Mouse (Mus musculus) CH12.LX (cell line): ENCODE data around the gene Ciz1. TPM values are rescaled to one million over a fixed set of nuclear protein-coding genes. Genes with fewer than 3 reads are reported as not detected.

Source experiments
- DNase-seq: peaks from one replicate; pipeline ENCODE4 v3.0.0-alpha.2; 2013; ENCODE audit errors: extremely low read depth
- H3K27ac ChIP-seq: 2 replicates; pipeline ENCODE4 v1.5.1; 2012; ENCODE audit warnings: low read depth, mild to moderate bottlenecking, control low read depth, moderate library complexity; ENCODE audit not compliant: insufficient read depth
- H3K27me3 ChIP-seq: replicated peaks from 2 replicates; pipeline ENCODE3; 2012; ENCODE audit warnings: inconsistent platforms
- H3K36me3 ChIP-seq, 2 experiments: replicated peaks in 1 of 2; 2 replicates each; pipeline versions ENCODE3 to v1.6.1; 2012; ENCODE audit warnings: inconsistent platforms in 1 of 2, low read length in 1 of 2, mild to moderate bottlenecking in 1 of 2, mixed read lengths in 1 of 2, moderate library complexity in 1 of 2; ENCODE audit not compliant: control insufficient read depth in 1 of 2, insufficient read depth in 1 of 2
- H3K4me1 ChIP-seq, 2 experiments: 2 replicates each; pipeline ENCODE4 v1.6.1; 2012; ENCODE audit warnings: inconsistent platforms in 1 of 2, moderate library complexity in 1 of 2; ENCODE audit not compliant: insufficient read depth in 2 of 2, control insufficient read depth in 1 of 2
- H3K4me2 ChIP-seq: 2 replicates; pipeline ENCODE4 v1.6.1; 2012; ENCODE audit warnings: low read depth, mild to moderate bottlenecking, control low read depth; ENCODE audit not compliant: poor library complexity, insufficient read depth, severe bottlenecking
- H3K4me3 ChIP-seq, 3 experiments: fragments of 150-350 bp in 1 of 3; sonication (generic) in 1 of 3; replicated peaks in 1 of 3; 2 replicates each; pipeline versions ENCODE3 to v1.5.1; 2011 to 2012; ENCODE audit warnings: low read depth in 2 of 3, low read length in 2 of 3, mild to moderate bottlenecking in 2 of 3, moderate library complexity in 2 of 3, control low read depth in 1 of 3, improper control_type of control experiment in 1 of 3, inconsistent platforms in 1 of 3, mixed read lengths in 1 of 3; ENCODE audit not compliant: poor library complexity in 1 of 3
- H3K79me2 ChIP-seq: replicated peaks from 2 replicates; pipeline ENCODE4 v1.6.1; 2012; ENCODE audit warnings: mild to moderate bottlenecking, moderate library complexity; ENCODE audit not compliant: control insufficient read depth, poor library complexity, insufficient read depth, severe bottlenecking; ENCODE audit errors: extremely low read depth
- H3K9ac ChIP-seq: 2 replicates; pipeline ENCODE4 v1.6.1; 2012; ENCODE audit warnings: low read depth, mild to moderate bottlenecking, control low read depth, moderate library complexity; ENCODE audit not compliant: insufficient read depth
- H3K9me3 ChIP-seq: replicated peaks from 2 replicates; pipeline ENCODE3; 2012; ENCODE audit warnings: low read length, inconsistent platforms, mixed read lengths
- CHD2 ChIP-seq: IDR thresholded peaks from 2 replicates; pipeline ENCODE4 v1.6.1; 2011; ENCODE audit warnings: low read length, improper control_type of control experiment
- HCFC1 ChIP-seq: IDR thresholded peaks from 2 replicates; pipeline ENCODE4 v1.6.1; 2012; ENCODE audit warnings: low read depth, mild to moderate bottlenecking, inconsistent platforms, low read length, improper control_type of control experiment
- JUN ChIP-seq: IDR thresholded peaks from 2 replicates; pipeline ENCODE4 v1.6.1; 2011; ENCODE audit warnings: low read depth, mild to moderate bottlenecking, low read length, improper control_type of control experiment, moderate library complexity; ENCODE audit not compliant: insufficient read depth
- MAX ChIP-seq: IDR thresholded peaks from 2 replicates; pipeline ENCODE4 v1.6.1; 2011; ENCODE audit warnings: low read length, improper control_type of control experiment
- MEF2A ChIP-seq: IDR thresholded peaks from 2 replicates; pipeline ENCODE4 v1.6.1; 2014; ENCODE audit warnings: low read depth, mild to moderate bottlenecking, inconsistent platforms, low read length, improper control_type of control experiment, borderline replicate concordance
- MXI1 ChIP-seq: IDR thresholded peaks from 2 replicates; pipeline ENCODE4 v1.6.1; 2011; ENCODE audit warnings: mild to moderate bottlenecking, low read depth, low read length, improper control_type of control experiment
- MYC ChIP-seq: IDR thresholded peaks from 2 replicates; pipeline ENCODE4 v1.6.1; 2011; ENCODE audit warnings: low read depth, mild to moderate bottlenecking, improper control_type of control experiment, low read length
- NELFE ChIP-seq: IDR thresholded peaks from 2 replicates; pipeline ENCODE4 v1.6.1; 2011; ENCODE audit warnings: low read depth, low read length, improper control_type of control experiment
- POLR2A ChIP-seq: IDR thresholded peaks from 2 replicates; pipeline ENCODE4 v1.6.1; 2011; ENCODE audit warnings: low read depth, mild to moderate bottlenecking, improper control_type of control experiment, low read length
- SIN3A ChIP-seq: IDR thresholded peaks from 2 replicates; pipeline ENCODE4 v1.6.1; 2012; ENCODE audit warnings: low read length, improper control_type of control experiment, inconsistent platforms
- SMC3 ChIP-seq: IDR thresholded peaks from 2 replicates; pipeline ENCODE4 v1.6.1; 2011; ENCODE audit warnings: low read depth, low read length, improper control_type of control experiment
- TBP ChIP-seq: conservative IDR thresholded peaks from 2 replicates; pipeline ENCODE4 v1.6.1; 2011; ENCODE audit warnings: low read depth, low read length, improper control_type of control experiment
- USF1 ChIP-seq: IDR thresholded peaks from 2 replicates; pipeline ENCODE4 v1.6.1; 2014; ENCODE audit warnings: low read depth, mild to moderate bottlenecking, inconsistent platforms, low read length, improper control_type of control experiment
- ZC3H11A ChIP-seq: IDR thresholded peaks from 2 replicates; pipeline ENCODE4 v1.6.1; 2012; ENCODE audit warnings: low read depth, mild to moderate bottlenecking, inconsistent platforms, low read length, improper control_type of control experiment
- ZNF384 ChIP-seq: IDR thresholded peaks from 2 replicates; pipeline ENCODE4 v1.6.1; 2012; ENCODE audit warnings: low read depth, low read length, improper control_type of control experiment, inconsistent platforms
- dilution Hi-C: fragments of 300-500 bp; cut with MboI; formaldehyde crosslinking; loops from 2 replicates; pipeline ENCODE4 v1.14.3; 2020; ENCODE audit warnings: low sequenced_read_pairs; ENCODE audit not compliant: extremely low pct_unique_long_range_greater_than_20kb, extremely low pct_ligation_motif_present
- in situ Hi-C: fragments of 300-500 bp; cut with MboI; formaldehyde crosslinking; loops from 3 replicates; pipeline ENCODE4 v1.14.3; 2019; ENCODE audit warnings: low sequenced_read_pairs, low pct_ligation_motif_present, low pct_unique_long_range_greater_than_20kb, mixed read lengths
- polyA plus RNA-seq: library from polyadenylated mRNA; unstranded; fragments of >175 nt; gene quantifications from 2 replicates; pipeline ENCODE4 v1.2.1, GENCODE M21; 2012; ENCODE audit warnings: low read depth; ENCODE audit not compliant: insufficient read length
- total RNA-seq, 2 experiments: library from RNA; depleted of rRNA; stranded (reverse); fragments of 300-350 nt in 1 of 2; fragments of >200 nt in 1 of 2; gene quantifications; 2 replicates each; pipeline ENCODE4 v1.2.3; 2012 to 2014

Gene Ciz1
- total and polyA plus RNA-seq, 3 experiments = 8.1 to 47.3 (median 20.4) TPM

GRCm38 (mm10) chr2:32350471-32351051 lies 1.6 kb upstream of the Ciz1 start:
- no peak for DNase-seq
- Histone ChIP-seq H3K27me3 (peaks cover 75% of the 10 kb centered on the region), H3K9me3 (no peaks in the 10 kb centered on the region), H3K79me2 (no peaks in the 10 kb centered on the region), H3K4me3 (no peak overlapping the region), H3K27ac (no peak overlapping the region), H3K36me3 (no peaks in the 10 kb centered on the region), H3K4me1 (peaks cover 5 to 23% of the 10 kb centered on the region in 2 experiments; a peak in 3 of 4 replicates), H3K9ac (no peak overlapping the region)
- dilution Hi-C loops = no loop called here
- TF ChIP-seq SIN3A (no peak), ZC3H11A (no peak), MEF2A (no peak), SMC3 (no peak), JUN (no peak), MAX (no peak), MXI1 (no peak), CHD2 (no peak), NELFE (no peak), POLR2A (no peak), USF1 (no peak)
- TF ChIP-seq, all 38 proteins: peak for 0
- in situ Hi-C loops = no loop called here
- no peak overlapping the region for H3K4me2 ChIP-seq

- no peak for TF ChIP-seq MYC
- no peak for TF ChIP-seq HCFC1
- no peak for TF ChIP-seq ZNF384
- no peak for TF ChIP-seq TBP
- H3K36me3 ChIP-seq = no peaks in the 10 kb centered on the region
- no peaks in the 10 kb centered on the region for H3K79me2 ChIP-seq
- DNase-seq = no peak
- peaks cover 77% of the 10 kb centered on the region for H3K27me3 ChIP-seq
- in situ Hi-C loops (no loop called here), dilution Hi-C loops (no loop called here)
- H3K27ac ChIP-seq = no peak overlapping the region
- peaks cover 7 to 23% of the 10 kb centered on the region in 2 experiments for H3K4me1 ChIP-seq
- H3K4me3 ChIP-seq = no peak overlapping the region
- no peak overlapping the region for H3K4me2 ChIP-seq
- H3K9ac ChIP-seq = no peak overlapping the region
- no peaks in the 10 kb centered on the region for H3K9me3 ChIP-seq
Measured at GRCm38 (mm10) chr2:32351471-32351961, 611 bp upstream of the Ciz1 start.
